Mouse (Mus musculus): ENCODE measurements around the gene Tmem109. TPM values are rescaled to one million over a fixed set of nuclear protein-coding genes. Genes with fewer than 3 reads are reported as not detected.

Tmem109 gene
- polyA plus RNA-seq, 1 experiment from 2014 or later: 36.6 TPM

DNA sequence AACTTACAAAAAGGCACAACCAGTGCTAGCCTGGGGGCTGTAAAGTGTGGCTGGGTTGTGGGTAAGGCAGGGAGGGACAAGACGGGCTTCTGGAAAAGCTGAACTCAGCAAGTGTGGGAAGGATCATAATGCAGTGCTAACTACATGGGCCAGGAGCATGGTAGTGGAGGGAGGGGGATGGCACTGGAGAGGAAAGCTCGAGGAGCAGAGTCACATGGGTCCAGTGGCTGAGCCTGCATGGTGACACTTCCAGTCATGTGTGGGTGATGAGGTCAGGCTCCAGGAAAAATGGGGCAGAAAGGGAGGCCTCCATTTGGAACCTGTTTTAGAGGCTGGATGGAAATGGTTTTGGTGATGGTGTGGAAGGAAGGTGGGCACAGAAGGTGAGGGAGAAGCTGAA lies 25.3 kb downstream of the Tmem109 start:
- no peak for ATAC-seq (ENCODE audit: low FRiP score)
- H3K36me3 ChIP-seq (replicated peaks): peaks cover 55% of the 10 kb centered on the region

DNA sequence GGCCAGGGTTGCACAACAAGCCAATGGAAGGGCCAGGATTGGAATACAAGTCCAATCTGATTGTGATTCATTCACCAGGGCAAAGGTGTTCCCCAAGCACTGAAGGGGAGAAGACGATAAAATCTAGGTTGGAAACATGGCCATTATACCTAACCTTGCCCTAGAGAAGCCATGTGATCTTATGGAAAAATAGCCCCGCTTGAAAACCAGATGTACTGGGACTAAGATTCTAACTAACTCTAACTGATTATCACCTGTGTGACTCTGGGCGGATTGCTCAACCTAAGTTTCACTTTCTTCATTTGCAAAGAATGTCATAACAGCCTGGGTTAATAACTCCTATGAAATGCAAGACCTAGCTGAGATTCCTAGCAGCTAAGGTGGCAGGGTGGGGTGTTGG lies 26.4 kb downstream of the Tmem109 start:
- Histone ChIP-seq H3K27ac (no peak overlapping the region), H3K9me3 (no peaks in the 10 kb centered on the region), H3K4me2 (no peak overlapping the region), H3K27me3 (no peaks in the 10 kb centered on the region), H3K4me1 (no peaks in the 10 kb centered on the region; the same call in 1 of the 2 replicates), H3K36me3 (replicated peaks) (peaks cover 44% of the 10 kb centered on the region), H3K9ac (no peak overlapping the region), H3K4me3 (replicated peaks) (no peak overlapping the region)
- 82% methylated on average over 3 of the region's 3 CpGs for WGBS
- ATAC-seq (ENCODE audit: low FRiP score): no peak

More for the DNA sequence above, 25.3 kb downstream of the Tmem109 start:
- H3K27me3 ChIP-seq: no peaks in the 10 kb centered on the region
- H3K4me1 ChIP-seq: no peaks in the 10 kb centered on the region; the same call in 1 of the 2 replicates
- 63% methylated on average over 2 of the region's 2 CpGs for WGBS
- no peak overlapping the region for H3K4me2 ChIP-seq
- H3K27ac ChIP-seq: no peak overlapping the region
- no peak overlapping the region for H3K4me3 ChIP-seq (replicated peaks)
- no peaks in the 10 kb centered on the region for H3K9me3 ChIP-seq
- no peak overlapping the region for H3K9ac ChIP-seq

DNA sequence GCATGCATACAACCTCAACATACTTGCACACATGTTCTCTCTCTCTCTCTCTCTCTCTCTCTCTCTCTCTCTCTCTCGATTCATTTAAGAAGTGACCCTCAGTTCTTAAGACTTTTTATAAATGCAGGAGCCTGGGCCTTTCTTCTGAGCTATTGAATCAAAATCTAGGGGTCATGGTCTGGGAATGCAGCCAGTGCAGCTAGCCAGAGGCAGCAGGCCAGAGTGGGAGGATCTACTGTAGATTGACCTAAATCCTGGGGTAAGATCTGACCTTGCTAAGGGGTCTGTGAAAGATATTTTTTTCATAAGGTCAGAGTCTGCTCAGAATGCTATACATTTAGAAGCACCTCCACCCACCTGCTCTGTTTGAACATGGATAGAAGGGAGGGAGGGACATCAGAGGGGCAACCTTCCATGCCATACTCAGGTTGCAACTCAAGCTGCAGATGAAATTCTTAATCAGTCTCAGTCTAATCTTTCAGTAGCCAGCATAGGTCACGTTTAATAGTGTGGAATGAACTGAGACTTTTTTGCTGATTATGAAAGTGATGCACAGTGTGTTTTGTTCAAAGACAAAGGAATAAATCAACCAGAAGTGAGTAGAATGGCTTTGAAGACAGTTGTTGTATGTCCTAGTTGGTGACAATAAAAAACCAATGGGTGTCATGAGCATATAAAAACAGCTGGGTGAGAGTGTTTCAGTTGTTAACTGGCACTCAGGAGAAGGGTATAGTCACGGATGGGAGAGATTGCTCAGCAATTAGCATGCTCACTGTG lies 34.3 kb downstream of the Tmem109 start:
- 49% methylated on average over 3 of the region's 3 CpGs for WGBS
- Histone ChIP-seq H3K4me3 (replicated peaks) (no peak overlapping the region), H3K27ac (no peak overlapping the region), H3K36me3 (replicated peaks) (no peaks in the 10 kb centered on the region), H3K9me3 (no peaks in the 10 kb centered on the region), H3K4me1 (no peaks in the 10 kb centered on the region), H3K27me3 (no peaks in the 10 kb centered on the region; the same call in 1 of the 2 replicates), H3K9ac (no peak overlapping the region), H3K4me2 (no peak overlapping the region)
- ATAC-seq (ENCODE audit: low FRiP score): no peak

DNA sequence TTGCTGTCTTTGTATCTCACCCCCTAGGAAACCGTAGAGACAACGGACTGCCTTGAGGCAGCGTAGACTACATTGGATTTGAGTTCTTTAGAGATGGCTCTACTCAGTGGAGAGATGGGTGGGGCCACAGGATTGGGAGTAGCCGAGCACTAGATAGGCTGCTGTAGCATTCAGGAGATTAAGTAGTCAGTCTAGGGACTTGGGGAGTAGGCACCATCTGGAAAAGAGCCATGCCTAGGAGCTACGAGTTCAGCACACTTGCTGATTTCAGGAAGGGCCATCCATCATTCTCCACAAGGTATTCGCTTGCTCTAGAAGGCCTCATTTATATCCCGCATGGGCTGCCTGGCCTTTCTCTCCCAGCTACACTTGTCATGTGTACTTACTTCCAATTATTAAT lies 35.7 kb downstream of the Tmem109 start:
- no peak overlapping the region for H3K27ac ChIP-seq
- H3K27me3 ChIP-seq: no peaks in the 10 kb centered on the region; the same call in 1 of the 2 replicates
- WGBS: 80% methylated on average over 7 of the region's 7 CpGs
- H3K9ac ChIP-seq: no peak overlapping the region
- H3K4me2 ChIP-seq: no peak overlapping the region
- no peak overlapping the region for H3K4me3 ChIP-seq (replicated peaks)
- H3K36me3 ChIP-seq (replicated peaks): no peaks in the 10 kb centered on the region
- no peaks in the 10 kb centered on the region for H3K9me3 ChIP-seq
- ATAC-seq (ENCODE audit: low FRiP score): no peak
- no peaks in the 10 kb centered on the region for H3K4me1 ChIP-seq

- Histone ChIP-seq H3K9me3 (no peaks in the 10 kb centered on the region), H3K4me1 (no peaks in the 10 kb centered on the region), H3K36me3 (replicated peaks) (no peaks in the 10 kb centered on the region), H3K9ac (no peak overlapping the region), H3K27ac (no peak overlapping the region), H3K27me3 (no peaks in the 10 kb centered on the region; the same call in 1 of the 2 replicates), H3K4me3 (replicated peaks) (no peak overlapping the region), H3K4me2 (no peak overlapping the region)
- WGBS: 82% methylated on average over 3 of the region's 3 CpGs
- no peak for ATAC-seq (ENCODE audit: low FRiP score)
Observed at GRCm38 (mm10) chr19:10845454-10845853, 36.3 kb downstream of the Tmem109 start.

DNA sequence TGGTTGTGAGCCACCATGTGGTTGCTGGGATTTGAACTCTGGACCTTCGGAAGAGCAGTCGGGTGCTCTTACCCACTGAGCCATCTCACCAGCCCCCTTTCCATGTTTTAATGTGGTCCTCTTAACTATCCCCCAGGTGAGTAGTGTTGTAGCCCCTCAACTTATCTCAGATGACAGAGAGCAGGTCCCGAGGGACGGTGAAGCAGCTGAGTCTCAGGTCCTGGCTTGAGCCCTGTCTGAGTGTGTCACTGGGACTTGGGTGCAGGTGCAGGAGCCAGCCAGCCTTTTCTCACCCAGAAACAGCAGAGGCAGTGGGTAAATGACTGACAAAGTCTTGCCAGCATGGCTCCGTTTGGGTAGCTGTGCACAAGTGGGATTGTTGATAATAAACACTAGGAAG lies 37.6 kb downstream of the Tmem109 start:
- Histone ChIP-seq H3K4me1 (no peaks in the 10 kb centered on the region), H3K36me3 (replicated peaks) (no peaks in the 10 kb centered on the region), H3K27me3 (no peaks in the 10 kb centered on the region; the same call in 1 of the 2 replicates), H3K4me2 (no peak overlapping the region), H3K9ac (no peak overlapping the region), H3K9me3 (no peaks in the 10 kb centered on the region), H3K27ac (no peak overlapping the region), H3K4me3 (replicated peaks) (no peak overlapping the region)
- no peak for ATAC-seq (ENCODE audit: low FRiP score)
- 92% methylated on average over 5 of the region's 5 CpGs for WGBS

DNA sequence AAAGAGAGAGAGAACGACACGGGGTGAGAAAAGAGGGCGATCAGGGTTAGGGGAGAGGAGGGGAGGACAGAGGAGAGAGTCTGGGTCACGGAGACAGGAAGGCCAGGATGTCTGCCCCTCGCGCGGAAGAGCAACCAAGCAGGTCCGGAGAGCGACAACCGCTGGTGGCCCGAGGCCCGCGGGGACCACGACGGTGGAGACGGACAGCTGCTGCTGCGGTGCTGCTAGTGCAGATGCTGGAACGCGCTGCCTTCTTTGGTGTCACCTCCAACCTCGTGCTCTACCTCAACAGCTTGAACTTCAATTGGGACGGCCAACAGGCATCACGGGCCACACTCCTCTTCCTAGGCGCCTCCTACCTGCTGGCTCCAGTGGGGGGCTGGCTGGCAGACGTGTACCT lies 38.9 kb downstream of the Tmem109 start:
- H3K4me3 ChIP-seq (replicated peaks): no peak overlapping the region
- ATAC-seq (ENCODE audit: low FRiP score): no peak
- H3K27me3 ChIP-seq: no peaks in the 10 kb centered on the region; the same call in 1 of the 2 replicates
- no peaks in the 10 kb centered on the region for H3K9me3 ChIP-seq
- H3K4me2 ChIP-seq: no peak overlapping the region
- H3K27ac ChIP-seq: no peak overlapping the region
- H3K9ac ChIP-seq: no peak overlapping the region
- H3K4me1 ChIP-seq: no peaks in the 10 kb centered on the region
- no peaks in the 10 kb centered on the region for H3K36me3 ChIP-seq (replicated peaks)
- WGBS: 60% methylated on average over 24 of the region's 24 CpGs

- 67% methylated on average over 16 of the region's 16 CpGs for WGBS
- Histone ChIP-seq H3K9ac (no peak overlapping the region), H3K4me3 (replicated peaks) (no peak overlapping the region), H3K27ac (no peak overlapping the region), H3K4me1 (no peaks in the 10 kb centered on the region), H3K4me2 (no peak overlapping the region), H3K36me3 (replicated peaks) (no peaks in the 10 kb centered on the region), H3K27me3 (no peaks in the 10 kb centered on the region; the same call in 1 of the 2 replicates), H3K9me3 (no peaks in the 10 kb centered on the region)
- ATAC-seq (ENCODE audit: low FRiP score): no peak
Observed at GRCm38 (mm10) chr19:10841721-10842626, 39.8 kb downstream of the Tmem109 start.

- Histone ChIP-seq H3K4me2 (no peak within 1 kb of the TSS), H3K36me3 (replicated peaks) (no peaks in the 10 kb centered on the region), H3K9ac (no peak within 1 kb of the TSS), H3K27me3 (no peaks in the 10 kb centered on the region; the same call in 1 of the 2 replicates), H3K4me3 (replicated peaks) (no peak within 1 kb of the TSS), H3K27ac (no peak within 1 kb of the TSS), H3K9me3 (no peaks in the 10 kb centered on the region), H3K4me1 (no peaks in the 10 kb centered on the region)
- WGBS: 85% methylated on average over 15 of the region's 15 CpGs
- no peak for ATAC-seq (ENCODE audit: low FRiP score)
Observed at GRCm38 (mm10) chr19:10839010-10839892, 42.5 kb downstream of the Tmem109 start, which contains the start of gene Slc15a3. Slc15a3 (plus strand) TSS chr19:10839727.

GRCm38 (mm10) chr19:10835671-10836070 lies 46.1 kb downstream of the Tmem109 start:
- H3K27me3 ChIP-seq: no peaks in the 10 kb centered on the region
- no peak for ATAC-seq (ENCODE audit: low FRiP score)
- no peak overlapping the region for H3K9ac ChIP-seq
- H3K4me1 ChIP-seq: no peaks in the 10 kb centered on the region
- H3K9me3 ChIP-seq: no peaks in the 10 kb centered on the region
- no peak overlapping the region for H3K27ac ChIP-seq
- WGBS: 66% methylated on average over 3 of the region's 3 CpGs
- H3K36me3 ChIP-seq (replicated peaks): no peaks in the 10 kb centered on the region
- no peak overlapping the region for H3K4me3 ChIP-seq (replicated peaks)
- no peak overlapping the region for H3K4me2 ChIP-seq

GRCm38 (mm10) chr19:10833611-10834010 lies 48.2 kb downstream of the Tmem109 start:
- no peak for ATAC-seq (ENCODE audit: low FRiP score)
- 77% methylated on average over 3 of the region's 3 CpGs for WGBS
- H3K4me2 ChIP-seq: no peak overlapping the region
- H3K27me3 ChIP-seq: no peaks in the 10 kb centered on the region
- no peaks in the 10 kb centered on the region for H3K9me3 ChIP-seq
- H3K27ac ChIP-seq: no peak overlapping the region
- no peaks in the 10 kb centered on the region for H3K36me3 ChIP-seq (replicated peaks)
- no peak overlapping the region for H3K9ac ChIP-seq
- no peak overlapping the region for H3K4me3 ChIP-seq (replicated peaks)
- no peaks in the 10 kb centered on the region for H3K4me1 ChIP-seq

DNA sequence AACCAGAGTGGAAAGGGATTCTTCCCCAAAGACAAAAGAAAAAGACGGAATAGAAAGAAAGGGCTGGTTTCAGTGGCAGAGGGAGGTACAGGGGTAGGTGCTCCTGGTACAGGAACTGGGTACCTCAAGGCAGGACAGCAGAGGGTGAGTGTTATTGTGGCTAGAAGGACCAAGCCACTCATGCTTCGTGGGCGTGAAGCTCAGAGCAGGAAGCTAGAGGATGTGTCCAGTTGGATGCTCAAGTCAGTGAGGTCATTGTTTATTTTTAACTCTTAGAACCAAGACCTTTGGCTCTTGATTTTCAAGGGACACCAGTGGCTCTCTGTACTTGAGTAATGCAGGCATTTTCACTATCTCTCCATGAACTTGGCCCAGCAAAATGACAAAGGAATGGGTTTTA lies 49.8 kb downstream of the Tmem109 start:
- Histone ChIP-seq H3K27me3 (no peaks in the 10 kb centered on the region), H3K4me3 (replicated peaks) (no peak overlapping the region), H3K4me2 (no peak overlapping the region), H3K27ac (no peak overlapping the region), H3K9me3 (no peaks in the 10 kb centered on the region), H3K36me3 (replicated peaks) (no peaks in the 10 kb centered on the region), H3K9ac (no peak overlapping the region), H3K4me1 (no peaks in the 10 kb centered on the region)
- no peak for ATAC-seq (ENCODE audit: low FRiP score)
- 95% methylated on average over 3 of the region's 3 CpGs for WGBS

Measured in forebrain, embryonic 12.5 days (tissue).